Mouse (Mus musculus) bone marrow, adult 2 months (tissue): Measurements from ENCODE around the gene Nt5c2.

Experiments
- CTCF ChIP-seq: fragments of 200-500 bp; IDR thresholded peaks from 2 replicates; pipeline ENCODE4 v1.5.1; 2011; ENCODE audit warnings: low read length, control low read depth; ENCODE audit not compliant: control insufficient read depth, insufficient read depth
- POLR2A ChIP-seq: fragments of 200-500 bp; IDR thresholded peaks from 2 replicates; pipeline ENCODE4 v1.6.1; 2011; ENCODE audit warnings: low read depth, mild to moderate bottlenecking, control low read depth, low read length, borderline replicate concordance; ENCODE audit not compliant: control insufficient read depth

DNA sequence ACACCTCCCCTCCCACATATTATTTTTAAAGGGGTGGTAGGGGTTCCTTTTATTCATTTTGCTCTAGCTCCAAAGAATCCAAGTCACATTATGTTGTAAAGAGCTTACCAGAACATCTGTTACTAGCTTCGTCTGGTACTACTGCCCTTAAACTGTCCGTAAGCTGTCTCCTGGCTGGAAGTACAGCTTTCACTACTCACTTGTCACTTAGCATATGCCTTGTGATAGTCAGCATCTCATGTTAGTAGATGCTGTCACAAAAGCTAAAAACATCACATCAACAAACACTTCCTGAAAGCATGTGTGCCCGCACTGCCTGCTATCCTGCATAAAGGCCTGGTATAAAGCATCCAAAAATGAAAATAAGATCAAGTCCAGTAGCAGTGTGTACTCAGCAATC lies 55.4 kb downstream of the Nt5c2 start:
- TF ChIP-seq CTCF (no peak), POLR2A (no peak)
